Mouse (Mus musculus): Measurements from ENCODE around the gene Slc35a3.

DNA sequence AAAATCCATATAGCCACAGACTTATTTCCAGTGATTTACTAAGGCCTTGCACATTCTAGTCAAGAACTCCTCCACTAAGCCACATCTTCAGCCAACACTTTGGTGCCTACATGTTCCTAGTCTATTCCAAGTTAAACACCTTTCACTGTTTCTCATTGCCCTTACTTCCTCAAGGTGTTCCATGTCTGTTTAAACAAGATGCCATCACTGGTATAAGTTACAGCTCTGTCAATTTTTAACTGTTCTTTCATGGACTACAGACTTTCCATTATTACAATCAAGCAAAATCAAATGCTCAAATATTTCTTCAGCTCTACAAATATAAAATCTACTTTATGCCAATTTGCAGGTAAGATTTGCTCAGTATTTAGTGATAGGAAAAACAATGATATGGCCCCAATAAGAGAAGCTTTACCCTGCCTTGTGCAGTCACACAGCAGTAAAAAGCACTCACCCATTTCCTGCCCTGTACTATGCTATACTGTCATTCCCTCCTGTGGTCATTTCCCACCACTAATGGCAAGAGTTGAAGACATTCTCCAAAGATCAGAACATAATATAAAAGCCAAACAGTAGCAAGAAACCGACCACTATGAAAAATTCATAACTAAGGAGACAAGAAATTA lies 9.9 kb downstream of the Slc35a3 start:
- TF ChIP-seq POLR2A (IDR thresholded peaks at IDR 0.05; ENCODE audit: control insufficient read depth, low read depth, low read length) (no peak), CTCF (IDR thresholded peaks at IDR 0.05; ENCODE audit: control insufficient read depth, insufficient read depth, insufficient replicate concordance, low read depth, low read length) (no peak)

Data from testis, adult 2 months (tissue).